Mouse (Mus musculus): ENCODE results near the gene 1700016D06Rik. TPM values are rescaled to one million over a fixed set of nuclear protein-coding genes. Genes with fewer than 3 reads are reported as not detected.
"Not testable (repeated sequence)": the region's sequence is repeated elsewhere in the genome, so short reads cannot be mapped to it uniquely, and the experiment has no call there.

The 1700016D06Rik gene
- total RNA-seq, 2 experiments from 2014 or later, result not detected

GRCm38 (mm10) chr8:11703789-11704188 lies 2.9 kb upstream of the 1700016D06Rik start:
- no peak for DNase-seq (ENCODE audit: low spot score in 2 of 2)

GRCm38 (mm10) chr8:11701428-11701827 lies 565 bp upstream of the 1700016D06Rik start:
- no peak for DNase-seq (ENCODE audit: low spot score in 2 of 2)

- peak; percentile 89 to 90 for DNase-seq (ENCODE audit: low spot score in 2 of 2)
Measured at GRCm38 (mm10) chr8:11700060-11701032, 517 bp downstream of the 1700016D06Rik start.

GRCm38 (mm10) chr8:11699442-11700001 lies 1.3 kb downstream of the 1700016D06Rik start:
- no peak for DNase-seq (ENCODE audit: low spot score in 2 of 2)

GRCm38 (mm10) chr8:11697467-11697866 lies 3.4 kb downstream of the 1700016D06Rik start:
- DNase-seq (ENCODE audit: low spot score in 2 of 2), result no peak

GRCm38 (mm10) chr8:11696176-11696575 lies 4.7 kb downstream of the 1700016D06Rik start:
- no peak for DNase-seq (ENCODE audit: low spot score in 2 of 2)

- DNase-seq (ENCODE audit: low spot score in 2 of 2), result no peak
Measured at GRCm38 (mm10) chr8:11693972-11694371, 6.9 kb downstream of the 1700016D06Rik start.

- DNase-seq (ENCODE audit: low spot score in 2 of 2), result no peak
Measured at GRCm38 (mm10) chr8:11692455-11692854, 8.4 kb downstream of the 1700016D06Rik start.

- DNase-seq (ENCODE audit: low spot score in 2 of 2), result no peak
Measured at GRCm38 (mm10) chr8:11691761-11692160, 9.1 kb downstream of the 1700016D06Rik start.

GRCm38 (mm10) chr8:11691284-11691683 lies 9.6 kb downstream of the 1700016D06Rik start:
- DNase-seq (ENCODE audit: low spot score in 2 of 2), result no peak

- no peak for DNase-seq (ENCODE audit: low spot score in 2 of 2)
Measured at GRCm38 (mm10) chr8:11689945-11690344, 10.9 kb downstream of the 1700016D06Rik start.

- no peak for DNase-seq (ENCODE audit: low spot score in 2 of 2)
Measured at GRCm38 (mm10) chr8:11687251-11687650, 13.6 kb downstream of the 1700016D06Rik start.

- DNase-seq (ENCODE audit: low spot score in 2 of 2), result no peak
Measured at GRCm38 (mm10) chr8:11684558-11684957, 16.3 kb downstream of the 1700016D06Rik start.

- DNase-seq (ENCODE audit: low spot score in 2 of 2), result no peak
Measured at GRCm38 (mm10) chr8:11668308-11668707, 32.6 kb downstream of the 1700016D06Rik start.

GRCm38 (mm10) chr8:11666023-11666716 lies 34.7 kb downstream of the 1700016D06Rik start:
- DNase-seq (ENCODE audit: low spot score in 2 of 2), result not testable (repeated sequence)

- no peak for DNase-seq (ENCODE audit: low spot score in 2 of 2)
Measured at GRCm38 (mm10) chr8:11661969-11662368, 38.9 kb downstream of the 1700016D06Rik start.

- no peak for DNase-seq (ENCODE audit: low spot score in 2 of 2)
Measured at GRCm38 (mm10) chr8:11650021-11650420, 50.8 kb downstream of the 1700016D06Rik start.

- DNase-seq (ENCODE audit: low spot score in 2 of 2), result no peak
Measured at GRCm38 (mm10) chr8:11643123-11643522, 57.7 kb downstream of the 1700016D06Rik start.

- DNase-seq (ENCODE audit: low spot score in 2 of 2), result no peak
Measured at GRCm38 (mm10) chr8:11640606-11641005, 60.3 kb downstream of the 1700016D06Rik start.

- no peak for DNase-seq (ENCODE audit: low spot score in 2 of 2)
Measured at GRCm38 (mm10) chr8:11637531-11637930, 63.3 kb downstream of the 1700016D06Rik start.

- DNase-seq (ENCODE audit: low spot score in 2 of 2), result peak; percentile 85 to 89
Measured at GRCm38 (mm10) chr8:11636324-11637057, 64.4 kb downstream of the 1700016D06Rik start.
